Mouse (Mus musculus) heart, embryonic 16.5 days (tissue): Measurements from ENCODE around the gene Cpxm2. TPM values are rescaled to one million over a fixed set of nuclear protein-coding genes. Genes with fewer than 3 reads are reported as not detected.

Experiments
- ATAC-seq: fragments of 200-750 bp; cut with Nextera tagmentation; replicated peaks from 2 replicates; pipeline ENCODE4 v1.8.0; 2017; ENCODE audit warnings: moderate number of reproducible peaks; ENCODE audit not compliant: insufficient read depth, low FRiP score; ENCODE audit errors: extremely low read depth
- H3K27ac ChIP-seq: fragments of 300-500 bp; sonication (generic); 2 replicates; pipeline ENCODE4 v1.5.1; 2014; ENCODE audit warnings: mild to moderate bottlenecking, low read length, control low read depth, moderate library complexity
- H3K27me3 ChIP-seq: fragments of 300-500 bp; sonication (generic); 2 replicates; pipeline ENCODE4 v1.6.1; 2014; ENCODE audit warnings: low read length, mixed read lengths; ENCODE audit not compliant: control insufficient read depth, insufficient read depth
- H3K36me3 ChIP-seq: fragments of 300-500 bp; sonication (generic); 2 replicates; pipeline ENCODE4 v1.6.1; 2014; ENCODE audit not compliant: control insufficient read depth, insufficient read depth
- H3K4me1 ChIP-seq: fragments of 300-500 bp; sonication (generic); 2 replicates; pipeline ENCODE4 v1.6.1; 2014; ENCODE audit warnings: low read length, mixed read lengths; ENCODE audit not compliant: control insufficient read depth, insufficient read depth
- H3K4me2 ChIP-seq: fragments of 300-500 bp; sonication (generic); 2 replicates; pipeline ENCODE4 v1.6.1; 2014; ENCODE audit warnings: low read depth, mild to moderate bottlenecking, control low read depth, low read length
- H3K4me3 ChIP-seq: fragments of 300-500 bp; sonication (generic); 2 replicates; pipeline ENCODE4 v1.5.1; 2014; ENCODE audit warnings: mild to moderate bottlenecking, control low read depth, low read length
- H3K9ac ChIP-seq: fragments of 300-500 bp; sonication (generic); 2 replicates; pipeline ENCODE4 v1.6.1; 2014; ENCODE audit warnings: low read length, control low read depth
- H3K9me3 ChIP-seq: fragments of 300-500 bp; sonication (generic); replicated peaks from 2 replicates; pipeline ENCODE4 v1.6.1; 2016; ENCODE audit warnings: low read length; ENCODE audit not compliant: control insufficient read depth
- WGBS: fragments of 180-500 bp; shearing (Covaris S2); extraction: QIAGEN DNeasy Blood & Tissue Kit; methylation state at CpG from one replicate; pipeline ENCODE4 v1.1.7; 2014; 5-methylcytosine and 5-hydroxymethylcytosine counted together
- polyA plus RNA-seq: library from polyadenylated mRNA; unstranded; fragments of >200 nt; fragmentation: Nextera tagmentation; extraction: Ambion mirVana; gene quantifications from 2 replicates; pipeline ENCODE4 v1.2.1, GENCODE M21; 2015

The Cpxm2 gene
- polyA plus RNA-seq, 1 experiment from 2014 or later: 0.75 TPM

GRCm38 (mm10) chr7:132162254-132162653 is 7.7 kb upstream of the Cpxm2 start:
- Histone ChIP-seq H3K9me3 (no peaks in the 10 kb centered on the region), H3K36me3 (no peaks in the 10 kb centered on the region), H3K27ac (no peak overlapping the region), H3K4me3 (no peak overlapping the region), H3K9ac (no peak overlapping the region), H3K27me3 (no peaks in the 10 kb centered on the region), H3K4me1 (no peaks in the 10 kb centered on the region), H3K4me2 (no peak overlapping the region)
- WGBS: 79% methylated on average over 3 of the region's 3 CpGs
- no peak for ATAC-seq

- no peak for ATAC-seq
- WGBS: 80% methylated on average over 9 of the region's 9 CpGs
- Histone ChIP-seq H3K4me2 (no peak overlapping the region), H3K9ac (no peak overlapping the region), H3K9me3 (no peaks in the 10 kb centered on the region), H3K4me3 (no peak overlapping the region), H3K27me3 (peaks cover 23% of the 10 kb centered on the region), H3K4me1 (no peaks in the 10 kb centered on the region), H3K36me3 (no peaks in the 10 kb centered on the region), H3K27ac (no peak overlapping the region)
Observed at GRCm38 (mm10) chr7:132158321-132159025, 3.9 kb upstream of the Cpxm2 start.

DNA sequence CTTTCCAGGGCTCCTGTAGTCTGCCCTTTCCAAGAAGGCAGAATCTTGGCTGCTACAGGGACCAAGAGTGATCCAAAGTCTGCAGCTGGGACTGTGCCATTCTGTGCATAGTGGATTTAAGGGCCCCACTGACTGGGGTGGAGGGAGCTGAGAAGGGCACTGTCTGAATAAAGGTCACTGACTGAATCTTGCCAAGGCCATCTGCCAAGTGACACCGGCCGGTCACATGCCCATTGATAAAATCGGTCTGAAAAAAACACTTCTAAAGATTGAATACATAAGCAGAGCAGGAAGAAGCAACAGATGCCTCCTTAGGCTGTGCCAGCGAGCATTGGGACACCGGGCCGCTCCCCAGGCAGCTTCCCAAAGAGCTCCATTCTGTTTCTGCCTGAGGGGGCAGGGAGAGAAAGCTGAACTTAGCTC is 803 bp downstream of the Cpxm2 start:
- ATAC-seq: no peak
- WGBS: 36% methylated on average over 6 of the region's 6 CpGs
- Histone ChIP-seq H3K27ac (no peak overlapping the region), H3K27me3 (peaks cover 31% of the 10 kb centered on the region), H3K9ac (no peak overlapping the region), H3K4me1 (no peaks in the 10 kb centered on the region), H3K36me3 (no peaks in the 10 kb centered on the region), H3K9me3 (no peaks in the 10 kb centered on the region), H3K4me3 (no peak overlapping the region), H3K4me2 (no peak overlapping the region; the same call in 1 of the 2 replicates)

DNA sequence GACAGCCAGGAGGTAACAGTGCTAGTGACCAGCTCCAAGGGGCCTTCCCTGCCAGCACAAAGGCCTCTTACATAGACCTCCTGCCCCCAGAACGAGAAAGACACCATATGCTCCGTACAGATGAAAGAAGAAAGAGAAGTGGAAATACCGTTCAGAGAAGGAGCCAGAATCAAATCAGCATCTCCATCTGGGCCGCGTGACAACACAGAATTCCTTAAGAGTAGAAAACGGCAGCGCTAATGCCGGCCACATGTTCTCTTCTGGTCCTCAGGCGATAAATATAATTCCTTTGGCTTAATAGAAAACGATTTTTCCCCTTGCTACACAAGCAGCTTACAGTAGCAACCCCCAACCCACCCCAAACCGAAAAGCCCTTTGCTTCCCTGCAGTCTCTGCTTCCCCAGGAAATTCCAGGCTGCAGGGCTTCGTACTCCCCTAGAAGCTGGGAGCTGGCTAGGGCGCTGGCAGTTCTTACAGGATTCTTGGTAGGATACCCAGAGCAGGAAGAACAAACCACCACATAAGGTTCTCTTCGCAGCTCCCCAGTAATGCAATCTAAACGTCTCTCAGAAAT is 9.2 kb downstream of the Cpxm2 start:
- no peak overlapping the region for H3K4me3 ChIP-seq
- H3K4me1 ChIP-seq: no peaks in the 10 kb centered on the region
- no peak overlapping the region for H3K27ac ChIP-seq
- H3K27me3 ChIP-seq: no peaks in the 10 kb centered on the region
- no peaks in the 10 kb centered on the region for H3K9me3 ChIP-seq
- no peak overlapping the region for H3K9ac ChIP-seq
- no peak for ATAC-seq
- H3K36me3 ChIP-seq: no peaks in the 10 kb centered on the region
- H3K4me2 ChIP-seq: no peak overlapping the region
- WGBS: 73% methylated on average over 15 of the region's 15 CpGs

GRCm38 (mm10) chr7:132128687-132129086 is 25.9 kb downstream of the Cpxm2 start:
- H3K27ac ChIP-seq: no peak overlapping the region
- H3K9ac ChIP-seq: no peak overlapping the region
- H3K4me1 ChIP-seq: no peaks in the 10 kb centered on the region
- H3K36me3 ChIP-seq: no peaks in the 10 kb centered on the region
- no peaks in the 10 kb centered on the region for H3K9me3 ChIP-seq
- H3K4me3 ChIP-seq: no peak overlapping the region
- H3K4me2 ChIP-seq: no peak overlapping the region
- WGBS: 76% methylated on average over 6 of the region's 6 CpGs
- no peaks in the 10 kb centered on the region for H3K27me3 ChIP-seq
- no peak for ATAC-seq

DNA sequence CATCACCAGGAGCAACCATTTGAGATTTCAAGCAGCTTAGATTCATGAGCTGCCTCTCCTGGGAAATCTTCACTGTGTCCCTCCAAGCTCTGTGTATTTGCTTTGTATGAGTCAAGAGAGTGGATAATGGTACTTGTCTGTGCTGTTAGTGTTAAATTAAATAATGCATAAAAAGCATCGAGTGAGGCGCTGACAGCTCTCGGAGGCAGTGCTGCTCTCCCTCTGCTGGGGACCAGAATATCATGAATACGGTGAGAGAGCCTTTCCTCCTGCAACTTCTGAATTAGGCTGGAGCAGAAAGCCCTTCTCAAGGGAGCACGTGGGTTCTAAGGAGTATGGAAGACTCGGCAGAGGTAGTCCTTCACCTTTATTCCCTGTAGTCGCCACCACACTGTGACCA is 29.6 kb downstream of the Cpxm2 start:
- Histone ChIP-seq H3K27me3 (no peaks in the 10 kb centered on the region), H3K9ac (no peak overlapping the region), H3K27ac (no peak overlapping the region), H3K4me2 (no peak overlapping the region), H3K9me3 (no peaks in the 10 kb centered on the region), H3K4me1 (no peaks in the 10 kb centered on the region), H3K36me3 (no peaks in the 10 kb centered on the region), H3K4me3 (no peak overlapping the region)
- ATAC-seq: no peak
- 64% methylated on average over 7 of the region's 7 CpGs for WGBS

- H3K9me3 ChIP-seq: no peaks in the 10 kb centered on the region
- no peak overlapping the region for H3K27ac ChIP-seq
- peak overlapping the region; percentile 11; the same call in 1 of the 2 replicates for H3K4me2 ChIP-seq
- WGBS: 32% methylated on average over 7 of the region's 7 CpGs
- ATAC-seq: no peak
- H3K27me3 ChIP-seq: no peaks in the 10 kb centered on the region
- H3K4me3 ChIP-seq: no peak overlapping the region
- no peaks in the 10 kb centered on the region for H3K36me3 ChIP-seq
- no peaks in the 10 kb centered on the region for H3K4me1 ChIP-seq
- H3K9ac ChIP-seq: no peak overlapping the region
Observed at GRCm38 (mm10) chr7:132123211-132123610, 31.3 kb downstream of the Cpxm2 start.

- no peak for ATAC-seq
- H3K27me3 ChIP-seq: no peaks in the 10 kb centered on the region
- WGBS: 74% methylated on average over 4 of the region's 4 CpGs
- H3K36me3 ChIP-seq: no peaks in the 10 kb centered on the region
- no peaks in the 10 kb centered on the region for H3K9me3 ChIP-seq
- no peaks in the 10 kb centered on the region for H3K4me1 ChIP-seq
- H3K4me2 ChIP-seq: no peak overlapping the region
- H3K27ac ChIP-seq: no peak overlapping the region
- H3K4me3 ChIP-seq: no peak overlapping the region
- no peak overlapping the region for H3K9ac ChIP-seq
Observed at GRCm38 (mm10) chr7:132119817-132120216, 34.7 kb downstream of the Cpxm2 start.

GRCm38 (mm10) chr7:132111770-132112169 is 42.8 kb downstream of the Cpxm2 start:
- no peaks in the 10 kb centered on the region for H3K9me3 ChIP-seq
- no peaks in the 10 kb centered on the region for H3K4me1 ChIP-seq
- 65% methylated on average over 5 of the region's 5 CpGs for WGBS
- H3K4me2 ChIP-seq: no peak overlapping the region
- H3K27ac ChIP-seq: no peak overlapping the region
- no peak for ATAC-seq
- H3K27me3 ChIP-seq: no peaks in the 10 kb centered on the region
- no peak overlapping the region for H3K9ac ChIP-seq
- H3K4me3 ChIP-seq: no peak overlapping the region
- H3K36me3 ChIP-seq: no peaks in the 10 kb centered on the region
